Mouse (Mus musculus) forebrain, embryonic 12.5 days (tissue): ENCODE measurements at regions not wholly inside any gene's neighbourhood (a gene's known extent, or its start where the extent isn't known, plus 50 kb on each side); places are given as distances from the start of the nearest gene placed in this dataset.

ENCODE experiments used
- ATAC-seq: fragments of 200-750 bp; cut with Nextera tagmentation; 2 replicates; pipeline ENCODE4 v1.8.0; 2017; ENCODE audit warnings: moderate TSS enrichment; ENCODE audit not compliant: low FRiP score
- H3K27ac ChIP-seq: fragments of 300-500 bp; sonication (generic); 2 replicates; pipeline ENCODE4 v1.5.1; 2016; ENCODE audit warnings: mild to moderate bottlenecking
- H3K27me3 ChIP-seq: fragments of 300-500 bp; sonication (generic); 2 replicates; pipeline ENCODE4 v1.6.1; 2016; ENCODE audit warnings: mild to moderate bottlenecking
- H3K36me3 ChIP-seq: fragments of 300-500 bp; sonication (generic); replicated peaks from 2 replicates; pipeline ENCODE4 v1.6.1; 2016; ENCODE audit warnings: mild to moderate bottlenecking
- H3K4me1 ChIP-seq: fragments of 300-500 bp; sonication (generic); 2 replicates; pipeline ENCODE4 v1.6.1; 2016
- H3K4me2 ChIP-seq: fragments of 300-500 bp; sonication (generic); 2 replicates; pipeline ENCODE4 v1.6.1; 2016; ENCODE audit warnings: mild to moderate bottlenecking, moderate library complexity
- H3K4me3 ChIP-seq: fragments of 300-500 bp; sonication (generic); replicated peaks from 2 replicates; pipeline ENCODE4 v1.5.1; 2016; ENCODE audit warnings: mild to moderate bottlenecking
- H3K9ac ChIP-seq: fragments of 300-500 bp; sonication (generic); 2 replicates; pipeline ENCODE4 v1.6.1; 2016; ENCODE audit warnings: mild to moderate bottlenecking
- H3K9me3 ChIP-seq: fragments of 300-500 bp; sonication (generic); 2 replicates; pipeline ENCODE4 v1.6.1; 2016
- WGBS: fragments of 180-500 bp; shearing (Covaris S2); methylation state at CpG from one replicate; pipeline ENCODE4 v1.1.7; 2016; 5-methylcytosine and 5-hydroxymethylcytosine counted together

DNA sequence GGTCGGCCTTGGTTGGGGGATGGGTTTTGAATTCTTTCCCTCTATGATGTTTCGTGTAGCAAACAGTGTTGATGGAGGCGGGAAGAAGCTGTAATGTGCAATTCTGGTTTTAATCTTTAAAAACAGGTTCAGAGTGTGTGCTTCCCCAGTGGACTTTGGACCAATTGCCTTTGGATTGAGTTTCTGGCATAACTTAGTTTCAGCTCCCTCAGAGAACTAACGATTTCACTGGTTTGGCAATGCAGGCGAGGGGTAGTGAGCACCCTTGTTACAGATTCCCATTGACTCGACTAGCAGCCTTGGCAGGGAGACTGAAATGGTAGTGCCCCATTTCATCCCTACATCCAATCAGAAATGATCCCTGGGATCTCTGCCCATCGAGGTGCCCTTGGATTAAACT, 193.9 kb upstream of the Tmem72 start:
- no peak overlapping the region for H3K4me2 ChIP-seq
- no peak overlapping the region for H3K4me3 ChIP-seq
- no peaks in the 10 kb centered on the region for H3K27me3 ChIP-seq
- WGBS = 88% methylated on average over 7 of the region's 7 CpGs
- ATAC-seq = no peak
- no peaks in the 10 kb centered on the region for H3K36me3 ChIP-seq
- no peak overlapping the region for H3K9ac ChIP-seq
- no peaks in the 10 kb centered on the region for H3K4me1 ChIP-seq
- no peaks in the 10 kb centered on the region for H3K9me3 ChIP-seq
- no peak overlapping the region for H3K27ac ChIP-seq

DNA sequence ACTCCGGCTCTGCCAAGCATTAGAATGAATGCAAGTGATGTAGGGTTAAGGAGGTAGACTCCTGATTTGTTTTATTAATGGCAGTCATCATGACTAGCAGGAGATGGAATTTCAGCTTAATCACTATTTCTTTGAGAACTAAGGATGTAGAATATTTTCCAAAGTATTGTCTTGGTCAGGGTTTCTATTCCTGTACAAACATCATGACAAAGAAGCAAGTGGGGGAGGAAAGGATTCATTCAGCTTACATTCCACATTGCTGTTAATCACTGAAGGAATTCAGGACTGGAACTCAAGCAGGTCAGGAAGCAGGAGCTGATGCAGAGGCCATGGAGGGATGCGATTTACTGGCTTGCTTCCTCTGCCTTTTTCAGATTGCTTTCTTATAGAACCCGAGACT, 195.4 kb upstream of the Tmem72 start:
- Histone ChIP-seq H3K9ac (no peak overlapping the region), H3K4me2 (no peak overlapping the region), H3K27me3 (no peaks in the 10 kb centered on the region), H3K4me1 (no peaks in the 10 kb centered on the region), H3K4me3 (no peak overlapping the region), H3K27ac (no peak overlapping the region), H3K9me3 (no peaks in the 10 kb centered on the region), H3K36me3 (no peaks in the 10 kb centered on the region)
- no peak for ATAC-seq
- WGBS = 73% methylated on average over 3 of the region's 3 CpGs

DNA sequence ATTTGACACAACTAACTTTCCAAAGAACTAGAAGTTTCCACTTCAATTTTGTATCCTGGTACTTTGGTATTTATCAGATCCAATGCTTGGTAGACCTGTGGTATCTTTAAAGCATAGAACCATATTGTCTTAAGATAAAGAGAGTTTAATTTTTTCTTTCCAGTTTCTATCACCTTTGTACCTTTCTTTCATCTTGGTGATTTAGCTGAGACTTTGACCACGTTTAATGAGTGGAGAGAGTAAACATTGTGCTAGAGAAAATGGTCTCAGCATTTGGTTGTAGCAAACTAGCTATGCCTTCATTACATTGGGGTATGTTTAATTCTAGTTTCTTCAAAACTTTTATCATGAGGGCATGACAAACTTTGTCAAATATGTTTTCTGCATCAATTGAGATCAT, 197.4 kb upstream of the Tmem72 start:
- no peaks in the 10 kb centered on the region for H3K9me3 ChIP-seq
- no peaks in the 10 kb centered on the region for H3K27me3 ChIP-seq
- no peak overlapping the region for H3K4me2 ChIP-seq
- no peaks in the 10 kb centered on the region for H3K36me3 ChIP-seq
- H3K27ac ChIP-seq = no peak overlapping the region
- H3K4me3 ChIP-seq = no peak overlapping the region
- ATAC-seq = no peak
- 72% methylated on average over 1 of the region's 1 CpGs for WGBS
- H3K9ac ChIP-seq = no peak overlapping the region
- no peaks in the 10 kb centered on the region for H3K4me1 ChIP-seq

DNA sequence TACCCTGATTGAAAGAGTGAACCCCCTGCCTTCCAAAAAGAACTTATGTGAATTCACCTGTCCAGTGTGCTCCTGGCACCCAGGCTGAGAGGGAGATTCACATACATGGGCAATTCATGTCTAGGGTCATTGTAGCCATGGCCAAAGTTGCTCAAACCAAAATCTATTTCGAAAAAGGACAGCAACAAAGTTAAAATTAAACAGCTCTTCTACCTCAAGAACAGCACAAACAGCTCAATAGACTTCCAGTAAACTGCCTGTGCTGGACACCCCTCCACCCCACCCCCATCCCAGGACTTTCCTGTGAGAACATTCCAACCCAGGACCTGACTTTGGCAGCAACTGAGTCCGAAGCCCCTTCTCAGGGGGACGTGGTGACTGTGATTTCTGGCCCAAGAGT, 218.3 kb upstream of the Tmem72 start:
- Histone ChIP-seq H3K36me3 (no peaks in the 10 kb centered on the region), H3K27ac (no peak overlapping the region), H3K27me3 (no peaks in the 10 kb centered on the region), H3K9me3 (no peaks in the 10 kb centered on the region), H3K9ac (no peak overlapping the region), H3K4me2 (no peak overlapping the region), H3K4me3 (no peak overlapping the region), H3K4me1 (no peaks in the 10 kb centered on the region)
- no peak for ATAC-seq
- 82% methylated on average over 3 of the region's 3 CpGs for WGBS

DNA sequence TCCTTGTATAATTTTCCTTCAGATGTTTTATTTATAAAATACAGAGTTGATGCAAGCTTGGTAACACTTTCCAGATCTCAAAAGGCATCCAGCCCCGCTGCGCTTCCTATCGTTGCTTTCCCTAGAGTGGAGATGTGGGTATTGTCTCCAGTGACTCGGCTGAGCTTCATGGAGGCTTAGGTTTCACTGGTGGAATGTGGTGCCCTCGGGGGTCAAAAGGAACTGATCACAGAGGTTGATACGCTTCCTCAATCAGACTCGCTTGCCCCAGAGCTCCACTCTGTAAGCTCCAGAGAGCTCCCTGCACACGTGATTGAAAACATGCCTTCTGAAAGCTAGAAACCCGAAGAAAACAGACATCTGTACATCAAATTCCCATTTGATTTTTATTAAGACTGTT, 224.9 kb upstream of the Tmem72 start:
- Histone ChIP-seq H3K4me2 (no peak overlapping the region), H3K9me3 (no peaks in the 10 kb centered on the region), H3K36me3 (no peaks in the 10 kb centered on the region), H3K4me1 (peaks cover 8% of the 10 kb centered on the region), H3K9ac (no peak overlapping the region), H3K4me3 (no peak overlapping the region), H3K27me3 (no peaks in the 10 kb centered on the region), H3K27ac (no peak overlapping the region)
- ATAC-seq = no peak
- 74% methylated on average over 9 of the region's 9 CpGs for WGBS

DNA sequence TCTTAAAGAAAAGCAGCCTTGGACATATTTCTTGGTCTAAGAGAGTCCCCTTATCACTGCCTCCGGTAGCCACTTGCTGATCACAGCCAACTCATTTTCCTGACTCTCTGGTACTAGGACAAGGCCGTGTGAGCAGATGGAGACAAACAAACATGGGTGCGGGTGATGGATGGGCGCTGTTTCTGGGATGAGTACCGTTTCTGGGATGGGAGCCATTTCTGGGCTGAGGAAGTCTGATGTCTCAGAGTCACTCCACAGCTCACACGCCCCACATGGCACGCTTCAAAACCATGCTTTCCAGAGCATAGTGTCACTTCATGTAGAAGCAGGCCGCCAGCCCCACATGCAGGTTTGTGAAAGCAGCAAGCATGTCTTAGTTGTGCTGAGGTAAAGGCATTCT, 225.6 kb upstream of the Cxcl12 start:
- ATAC-seq = no peak
- WGBS = 95% methylated on average over 8 of the region's 8 CpGs

DNA sequence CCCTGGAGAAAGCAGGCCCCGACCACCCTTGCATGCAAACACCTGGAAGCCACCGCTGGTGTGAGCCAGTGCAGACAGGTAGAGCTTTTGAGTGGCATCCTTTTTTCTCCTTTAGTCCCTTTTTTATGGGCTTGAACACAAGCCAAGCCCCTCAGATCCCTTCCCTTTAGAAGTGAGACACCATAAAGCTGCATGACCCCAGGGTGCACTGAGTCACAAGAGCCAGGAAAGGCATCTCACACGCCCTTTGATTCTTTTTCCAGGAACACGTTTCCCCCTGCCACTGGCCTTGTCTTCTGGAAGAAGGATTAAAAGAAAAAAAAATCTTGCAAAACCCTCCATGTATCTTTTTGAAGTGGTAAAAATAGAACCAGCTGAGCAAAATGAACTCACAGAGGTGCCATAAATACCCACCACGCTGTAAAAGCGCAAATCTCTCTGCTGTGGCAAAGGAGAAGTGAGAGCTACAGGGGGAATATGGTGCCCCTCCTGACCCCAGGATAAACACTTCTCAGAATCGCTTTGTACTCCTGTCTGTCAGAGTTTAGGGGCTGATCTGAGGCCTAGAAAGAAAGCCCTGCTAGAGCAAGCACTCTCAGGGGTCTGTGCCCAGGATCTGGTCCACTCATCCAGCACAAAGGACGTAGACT, 222.1 kb upstream of the Cxcl12 start:
- H3K36me3 ChIP-seq = no peaks in the 10 kb centered on the region
- no peak overlapping the region for H3K9ac ChIP-seq
- H3K4me2 ChIP-seq = no peak overlapping the region
- H3K9me3 ChIP-seq = no peaks in the 10 kb centered on the region
- peaks cover 10% of the 10 kb centered on the region for H3K4me1 ChIP-seq
- H3K4me3 ChIP-seq = no peak overlapping the region
- no peak for ATAC-seq
- no peaks in the 10 kb centered on the region for H3K27me3 ChIP-seq
- no peak overlapping the region for H3K27ac ChIP-seq
- WGBS = 28% methylated on average over 8 of the region's 8 CpGs

More for the DNA sequence above, 225.6 kb upstream of the Cxcl12 start:
- no peak overlapping the region for H3K4me3 ChIP-seq
- H3K27ac ChIP-seq = no peak overlapping the region
- no peaks in the 10 kb centered on the region for H3K36me3 ChIP-seq
- H3K4me2 ChIP-seq = no peak overlapping the region
- H3K27me3 ChIP-seq = no peaks in the 10 kb centered on the region
- H3K4me1 ChIP-seq = peaks cover 10% of the 10 kb centered on the region
- H3K9ac ChIP-seq = no peak overlapping the region
- no peaks in the 10 kb centered on the region for H3K9me3 ChIP-seq

DNA sequence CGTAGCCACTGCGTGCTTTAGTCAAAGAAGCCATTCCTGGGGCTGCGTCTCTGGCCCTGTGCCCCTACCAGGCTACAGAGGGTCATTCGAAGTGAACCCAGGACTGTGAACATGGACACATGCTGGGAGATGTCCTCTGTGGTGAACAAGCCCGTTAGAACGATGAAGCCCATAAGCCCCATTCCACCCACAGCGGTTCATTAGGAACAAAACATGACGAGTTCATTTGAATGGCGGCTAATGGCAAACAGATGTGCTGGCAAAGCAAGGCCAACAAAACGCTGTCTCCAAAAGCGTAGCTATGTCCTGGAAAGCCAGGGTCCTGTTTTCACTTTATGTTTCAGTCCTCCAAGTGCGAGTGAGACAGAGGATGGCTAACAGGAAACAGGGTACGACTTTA, 208.7 kb upstream of the Cxcl12 start:
- Histone ChIP-seq H3K4me1 (no peaks in the 10 kb centered on the region; the same call in 1 of the 2 replicates), H3K27ac (no peak overlapping the region), H3K9me3 (no peaks in the 10 kb centered on the region), H3K36me3 (no peaks in the 10 kb centered on the region), H3K27me3 (no peaks in the 10 kb centered on the region), H3K9ac (no peak overlapping the region), H3K4me3 (no peak overlapping the region), H3K4me2 (no peak overlapping the region)
- 76% methylated on average over 13 of the region's 13 CpGs for WGBS
- ATAC-seq = no peak

DNA sequence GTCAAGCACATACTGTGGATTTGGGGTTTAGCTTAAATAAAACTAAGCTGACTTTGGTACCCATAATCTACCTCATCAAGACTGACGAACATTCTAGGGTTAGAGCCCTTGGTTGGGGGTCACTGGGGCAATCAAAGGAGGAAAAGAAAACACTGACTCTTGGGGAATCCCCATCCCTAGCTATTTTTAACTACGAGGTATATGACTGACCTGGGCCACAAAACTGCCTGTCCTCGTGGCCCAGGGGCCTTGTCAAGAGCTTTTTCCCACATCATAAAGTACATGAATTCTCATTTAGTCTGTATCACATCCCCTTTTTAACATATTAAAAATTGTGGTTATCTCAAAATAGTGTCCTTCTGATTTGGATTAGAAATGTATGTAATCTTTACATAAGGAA, 207.7 kb upstream of the Cxcl12 start:
- Histone ChIP-seq H3K9me3 (no peaks in the 10 kb centered on the region), H3K4me1 (no peaks in the 10 kb centered on the region; the same call in 1 of the 2 replicates), H3K4me2 (no peak overlapping the region), H3K9ac (no peak overlapping the region), H3K27ac (no peak overlapping the region), H3K36me3 (no peaks in the 10 kb centered on the region), H3K27me3 (no peaks in the 10 kb centered on the region), H3K4me3 (no peak overlapping the region)
- 69% methylated on average over 3 of the region's 3 CpGs for WGBS
- no peak for ATAC-seq

DNA sequence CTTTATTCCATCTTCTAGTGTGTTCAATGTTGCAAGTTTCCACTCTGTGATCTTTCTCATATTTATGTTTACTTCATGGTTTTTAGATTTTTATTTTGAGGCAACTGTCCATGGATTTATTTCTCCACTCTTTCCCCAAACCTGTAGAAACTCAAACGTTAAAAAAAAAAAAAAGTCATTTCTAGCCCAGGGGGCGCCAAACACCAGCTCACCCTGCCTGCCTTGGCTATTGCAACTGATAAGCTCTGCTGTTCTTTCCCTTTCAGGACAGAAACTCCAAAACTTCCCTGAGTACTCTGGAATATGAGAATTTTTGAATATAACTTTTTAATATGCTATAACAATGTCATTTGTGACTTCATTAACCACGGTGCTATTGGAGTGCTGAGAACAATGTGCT, 201.9 kb upstream of the Cxcl12 start:
- WGBS = 30% methylated on average over 3 of the region's 3 CpGs
- H3K36me3 ChIP-seq = no peaks in the 10 kb centered on the region
- no peaks in the 10 kb centered on the region for H3K9me3 ChIP-seq
- no peak for ATAC-seq
- no peak overlapping the region for H3K27ac ChIP-seq
- no peaks in the 10 kb centered on the region for H3K27me3 ChIP-seq
- H3K4me2 ChIP-seq = no peak overlapping the region
- no peak overlapping the region for H3K4me3 ChIP-seq
- H3K9ac ChIP-seq = no peak overlapping the region
- no peaks in the 10 kb centered on the region for H3K4me1 ChIP-seq

DNA sequence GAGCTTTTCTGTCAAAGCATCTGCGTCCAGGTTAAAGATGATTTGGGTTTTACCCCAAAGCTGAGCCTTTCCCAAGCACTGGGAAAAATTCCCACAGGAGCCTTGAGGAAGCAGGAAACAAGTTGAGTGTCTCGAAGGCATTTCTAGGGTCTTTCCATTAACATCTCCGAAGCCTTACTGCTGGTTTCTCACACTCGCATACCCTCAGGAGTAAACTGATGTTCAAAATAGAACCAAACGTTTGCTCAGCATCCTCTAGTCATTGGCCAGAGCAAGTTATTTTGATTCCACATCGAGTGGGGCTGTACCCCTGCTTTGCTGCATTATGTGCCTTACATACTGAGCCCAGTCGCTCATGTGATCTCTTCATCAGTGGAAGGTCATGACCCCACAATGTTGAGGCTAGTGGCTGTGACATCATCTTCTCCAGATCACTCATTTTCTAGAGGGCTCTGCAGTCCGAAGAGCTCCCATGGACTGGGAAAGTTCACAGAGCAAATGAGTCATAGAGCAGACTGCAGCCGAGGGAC, 198.9 kb upstream of the Cxcl12 start:
- H3K4me1 ChIP-seq = no peaks in the 10 kb centered on the region
- no peaks in the 10 kb centered on the region for H3K9me3 ChIP-seq
- no peak overlapping the region for H3K4me3 ChIP-seq
- no peaks in the 10 kb centered on the region for H3K27me3 ChIP-seq
- H3K27ac ChIP-seq = no peak overlapping the region
- H3K4me2 ChIP-seq = no peak overlapping the region
- WGBS = 81% methylated on average over 9 of the region's 9 CpGs
- H3K36me3 ChIP-seq = no peaks in the 10 kb centered on the region
- no peak for ATAC-seq
- no peak overlapping the region for H3K9ac ChIP-seq

DNA sequence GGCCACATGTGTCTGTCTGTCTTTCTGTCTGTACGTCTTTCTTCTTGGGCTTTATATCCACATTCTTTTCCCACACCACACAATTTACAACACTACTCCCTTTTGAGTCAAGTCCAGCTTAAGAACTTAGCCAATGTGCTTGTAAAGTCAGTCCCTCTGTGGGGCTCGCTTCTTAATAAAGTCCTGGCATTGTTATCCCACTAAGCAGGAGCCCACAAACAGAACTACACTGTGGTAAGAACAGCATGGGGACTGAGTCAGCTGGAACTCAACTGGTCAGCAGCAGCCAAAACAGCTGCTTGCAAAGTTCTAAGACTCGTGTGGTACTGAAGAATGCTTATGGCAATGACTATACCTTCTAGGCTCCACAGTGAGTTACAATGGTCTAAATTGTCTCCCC, 193.5 kb upstream of the Cxcl12 start:
- WGBS = 84% methylated on average over 3 of the region's 3 CpGs
- Histone ChIP-seq H3K36me3 (no peaks in the 10 kb centered on the region), H3K4me1 (no peaks in the 10 kb centered on the region), H3K9me3 (no peaks in the 10 kb centered on the region), H3K4me2 (no peak overlapping the region), H3K27me3 (no peaks in the 10 kb centered on the region), H3K27ac (no peak overlapping the region), H3K9ac (no peak overlapping the region), H3K4me3 (no peak overlapping the region)
- ATAC-seq = no peak

DNA sequence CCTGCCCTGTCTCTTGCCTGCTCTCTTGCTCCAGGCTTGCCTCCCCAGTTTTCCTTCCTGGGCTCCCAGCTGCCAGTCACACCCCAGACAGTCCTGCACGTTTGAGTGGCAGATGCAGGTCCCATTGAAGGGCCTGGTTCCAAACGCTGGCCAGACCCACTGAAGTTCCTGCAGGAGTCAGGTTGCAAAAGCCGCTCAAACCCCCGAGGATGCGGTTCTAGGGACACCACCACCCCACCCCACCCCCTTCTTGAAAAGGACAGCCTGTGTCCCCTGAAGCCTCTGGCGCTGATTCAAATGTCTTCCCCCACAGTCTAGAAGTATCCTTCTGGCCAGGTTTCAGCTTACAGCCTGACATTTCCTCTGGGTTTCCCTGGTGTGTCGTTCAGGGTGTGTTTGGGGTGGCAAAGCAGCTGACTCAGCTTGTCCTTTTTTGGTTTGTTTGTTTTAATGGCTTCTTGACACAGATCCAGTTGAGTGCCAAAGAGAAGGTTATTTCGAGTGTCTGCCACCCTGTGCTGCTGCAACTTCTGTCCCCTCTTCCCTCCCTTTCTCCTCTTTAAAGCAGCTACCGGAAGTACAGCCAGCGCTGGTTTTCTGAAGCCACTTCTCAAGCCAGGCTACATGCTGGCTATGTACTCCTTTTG, 187.9 kb upstream of the Cxcl12 start:
- Histone ChIP-seq H3K4me3 (no peak overlapping the region), H3K27ac (no peak overlapping the region), H3K4me1 (peaks cover 7% of the 10 kb centered on the region), H3K27me3 (no peaks in the 10 kb centered on the region), H3K36me3 (no peaks in the 10 kb centered on the region), H3K4me2 (no peak overlapping the region), H3K9ac (no peak overlapping the region), H3K9me3 (no peaks in the 10 kb centered on the region)
- WGBS = 14% methylated on average over 10 of the region's 10 CpGs
- ATAC-seq = no peak
